ENCODE assay signal across 8 mouse cellular contexts in the genomic region with DNA sequence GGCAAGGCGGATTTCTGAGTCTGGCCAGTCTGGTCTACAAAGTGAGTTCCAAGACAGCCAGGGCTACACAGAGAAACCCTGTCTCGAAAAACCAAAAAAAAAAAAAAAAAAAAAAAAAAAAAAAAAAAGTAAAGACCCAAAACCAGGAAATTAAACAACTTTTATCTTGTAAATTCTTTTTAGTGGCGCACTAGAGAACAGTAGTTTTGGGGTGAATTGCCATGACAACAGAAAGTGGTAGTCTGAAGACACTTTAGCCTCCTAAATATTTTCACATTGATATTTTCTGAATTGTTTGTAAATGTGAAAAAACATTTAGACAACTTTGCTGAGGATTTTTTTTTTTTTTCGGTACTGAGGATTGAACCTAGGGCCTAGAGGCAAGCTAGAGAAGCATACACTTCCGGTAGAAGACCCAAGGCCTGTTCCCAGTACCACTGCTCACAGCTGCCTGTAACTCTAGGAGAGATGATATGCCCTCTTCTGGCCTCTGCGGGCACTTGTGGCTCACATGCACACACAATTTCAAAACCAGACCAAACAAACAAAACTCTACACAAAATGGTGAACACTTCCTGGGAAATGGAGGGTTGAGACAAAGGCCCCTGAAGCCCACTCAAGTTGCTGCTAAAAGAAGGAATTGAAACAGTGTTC. TPM values are rescaled to one million over a fixed set of nuclear protein-coding genes. Genes with fewer than 3 reads are reported as not detected.
DNase-seq lines count a peak whose midpoint lies in the region; ATAC-seq and TF ChIP-seq lines count a peak whose summit lies in the region.

No protein-coding gene starts in this region.

- 0 out of 2 replicates have a peak, but pooled peaks have one; percentile 7 for TF ChIP-seq CTCF in liver, postnatal 0 days (IDR thresholded peaks at IDR 0.05; ENCODE audit: low read depth)

- no peak for ATAC-seq in heart, embryonic 14.5 days (ENCODE audit: insufficient number of reproducible peaks, insufficient read depth, low FRiP score, low read depth)
- no peak for ATAC-seq in forebrain, embryonic 14.5 days
- no peak for ATAC-seq in liver, postnatal 0 days

- no peaks in the 10 kb centered on the region for H3K9me3 ChIP-seq in heart, embryonic 14.5 days (ENCODE audit: control insufficient read depth, low read length)
- no peaks in the 10 kb centered on the region for H3K9me3 ChIP-seq in forebrain, embryonic 14.5 days (replicated peaks; ENCODE audit: control insufficient read depth, low read length)
- no peaks in the 10 kb centered on the region for H3K9me3 ChIP-seq in liver, postnatal 0 days (ENCODE audit: low read length)

- H3K4me2 ChIP-seq in heart, embryonic 14.5 days (ENCODE audit: low read length): peak overlapping the region; percentile 64; the same call in 1 of the 2 replicates
- peak overlapping the region; percentile 62 for H3K4me2 ChIP-seq in forebrain, embryonic 14.5 days (ENCODE audit: low read length)
- H3K4me2 ChIP-seq in liver, postnatal 0 days (ENCODE audit: low read depth, low read length): no peak overlapping the region

- H3K4me3 ChIP-seq in heart, embryonic 14.5 days (ENCODE audit: control insufficient read depth in 1 of 2, insufficient read depth in 1 of 2, low read depth in 1 of 2, low read length in 2 of 2): no peak overlapping the region
- H3K4me3 ChIP-seq in forebrain, embryonic 14.5 days (ENCODE audit: low read depth, low read length): no peak overlapping the region
- no peak overlapping the region for H3K4me3 ChIP-seq in liver, postnatal 0 days (ENCODE audit: low read depth, low read length)

- intact Hi-C loops in heart, postnatal 36 days (cut with DNase I): no loop called here

- H3K27me3 ChIP-seq in heart, embryonic 14.5 days (ENCODE audit: control insufficient read depth, insufficient read depth, low read length): no peaks in the 10 kb centered on the region
- H3K27me3 ChIP-seq in forebrain, embryonic 14.5 days (replicated peaks; ENCODE audit: control insufficient read depth, insufficient read depth, low read length): no peaks in the 10 kb centered on the region
- H3K27me3 ChIP-seq in liver, postnatal 0 days (ENCODE audit: insufficient read depth, low read length): no peaks in the 10 kb centered on the region

- H3K9ac ChIP-seq in heart, embryonic 14.5 days (ENCODE audit: low read length): no peak overlapping the region
- H3K9ac ChIP-seq in forebrain, embryonic 14.5 days (ENCODE audit: low read length): no peak overlapping the region
- H3K9ac ChIP-seq in liver, postnatal 0 days (replicated peaks): no peak overlapping the region

- peaks cover 51% of the 10 kb centered on the region for H3K36me3 ChIP-seq in heart, embryonic 14.5 days (ENCODE audit: control insufficient read depth, insufficient read depth, low read length)
- H3K36me3 ChIP-seq in forebrain, embryonic 14.5 days (ENCODE audit: control insufficient read depth, insufficient read depth, low read length): peaks cover 19% of the 10 kb centered on the region
- H3K36me3 ChIP-seq in liver, postnatal 0 days (replicated peaks; ENCODE audit: insufficient read depth, low read length): peaks cover 41% of the 10 kb centered on the region

- peaks cover 13 to 26% of the 10 kb centered on the region in 2 experiments for H3K4me1 ChIP-seq in heart, embryonic 14.5 days (ENCODE audit: control insufficient read depth in 2 of 2, insufficient read depth in 2 of 2, low read length in 2 of 2)
- H3K4me1 ChIP-seq in forebrain, embryonic 14.5 days (ENCODE audit: control insufficient read depth, insufficient read depth, low read length): peaks cover 9% of the 10 kb centered on the region
- H3K4me1 ChIP-seq in liver, postnatal 0 days (ENCODE audit: insufficient read depth): peaks cover 17% of the 10 kb centered on the region

- TF ChIP-seq EP300 in liver, postnatal 0 days (IDR thresholded peaks at IDR 0.05; ENCODE audit: low read depth): no peak

- DNase-seq in heart, postnatal 36 days: no peak
- DNase-seq in ES-CJ7 (ENCODE audit: low read depth, low spot score): peak; percentile 67
- DNase-seq in forebrain, embryonic 14.5 days (ENCODE audit: low spot score): no peak
- no peak for DNase-seq in liver, postnatal 0 days
- no peak for DNase-seq in right cerebral cortex, postnatal 10 days (ENCODE audit: low spot score in 2 of 2)
- DNase-seq in frontal cortex, postnatal 25 days (ENCODE audit: low spot score in 2 of 2): no peak
- no peak for DNase-seq in adrenal gland, adult 8-10 months

- peak overlapping the region; percentile 76 to 77; a peak in 2 of 4 replicates for H3K27ac ChIP-seq in heart, embryonic 14.5 days (replicated peaks in 1 of 2; ENCODE audit: control insufficient read depth in 1 of 2, insufficient read depth in 1 of 2, low read depth in 2 of 2, low read length in 2 of 2)
- H3K27ac ChIP-seq in forebrain, embryonic 14.5 days (ENCODE audit: low read depth, low read length): peak overlapping the region; percentile 68
- 0 out of 2 replicates have a peak overlapping the region, but pooled peaks have one; percentile 99 for H3K27ac ChIP-seq in liver, postnatal 0 days (ENCODE audit: low read depth)

- 91% methylated on average over 6 of the region's 6 CpGs for WGBS in heart, embryonic 14.5 days
- WGBS in forebrain, embryonic 14.5 days: 81% methylated on average over 6 of the region's 6 CpGs
- WGBS in liver, postnatal 0 days (ENCODE audit: insufficient replicate concordance): 86% methylated on average over 6 of the region's 6 CpGs

RNA-seq across cellular contexts. Expression of a gene that starts 1.1 kb away (rescaled TPM):
- 56.7 and 58.3 TPM in 2 replicates for polyA plus RNA-seq in heart, embryonic 14.5 days (2014; fragmentation: Nextera tagmentation; extraction: Ambion mirVana)
- 10 to 100 TPM; 80.8 to 81.1 TPM for total RNA-seq in heart, postnatal 36 days (2021)
- polyA plus RNA-seq in forebrain, embryonic 14.5 days (2014; fragmentation: Nextera tagmentation; extraction: Ambion mirVana): 89.4 and 98.8 TPM in 2 replicates
- 23.0 and 26.2 TPM in 2 replicates for polyA plus RNA-seq in liver, postnatal 0 days (2015; fragmentation: Nextera tagmentation; extraction: Ambion mirVana)
- total RNA-seq in adrenal gland, adult 8-10 months (2022): 100 to 1,000 TPM; 126 to 149 (median 145) TPM

RNA-seq across cellular contexts. Expression of a gene that starts 6.8 kb away (rescaled TPM):
- 3.6 and 4.7 TPM in 2 replicates for polyA plus RNA-seq in heart, embryonic 14.5 days (2014; fragmentation: Nextera tagmentation; extraction: Ambion mirVana)
- total RNA-seq in heart, postnatal 36 days (2021): under 1 TPM; 0.46 to 0.50 TPM
- polyA plus RNA-seq in forebrain, embryonic 14.5 days (2014; fragmentation: Nextera tagmentation; extraction: Ambion mirVana): 0.27 and 0.83 TPM in 2 replicates
- polyA plus RNA-seq in liver, postnatal 0 days (2015; fragmentation: Nextera tagmentation; extraction: Ambion mirVana): 0.46 and 0.69 TPM in 2 replicates
- 1 to 10 TPM; 1.1 to 1.7 (median 1.3) TPM for total RNA-seq in adrenal gland, adult 8-10 months (2022)

RNA-seq across cellular contexts. Expression of a gene that starts 7.6 kb away (rescaled TPM):
- polyA plus RNA-seq in heart, embryonic 14.5 days (2014; fragmentation: Nextera tagmentation; extraction: Ambion mirVana): 89.2 and 90.3 TPM in 2 replicates
- total RNA-seq in heart, postnatal 36 days (2021): 10 to 100 TPM; 13.8 to 13.9 TPM
- 41.0 and 43.8 TPM in 2 replicates for polyA plus RNA-seq in forebrain, embryonic 14.5 days (2014; fragmentation: Nextera tagmentation; extraction: Ambion mirVana)
- polyA plus RNA-seq in liver, postnatal 0 days (2015; fragmentation: Nextera tagmentation; extraction: Ambion mirVana): 29.8 and 34.7 TPM in 2 replicates
- total RNA-seq in adrenal gland, adult 8-10 months (2022): 10 to 100 TPM; 13.4 to 26.6 (median 19.3) TPM

RNA-seq across cellular contexts. Expression of a gene that starts 23.3 kb away (rescaled TPM):
- 9.9 and 11.4 TPM in 2 replicates for polyA plus RNA-seq in heart, embryonic 14.5 days (2014; fragmentation: Nextera tagmentation; extraction: Ambion mirVana)
- total RNA-seq in heart, postnatal 36 days (2021): 10 to 100 TPM; 23.7 to 27.0 TPM
- polyA plus RNA-seq in forebrain, embryonic 14.5 days (2014; fragmentation: Nextera tagmentation; extraction: Ambion mirVana): 9.1 and 9.8 TPM in 2 replicates
- polyA plus RNA-seq in liver, postnatal 0 days (2015; fragmentation: Nextera tagmentation; extraction: Ambion mirVana): 27.7 and 27.9 TPM in 2 replicates
- total RNA-seq in adrenal gland, adult 8-10 months (2022): 10 to 100 TPM; 28.7 to 35.1 (median 31.4) TPM

RNA-seq across cellular contexts. Expression of a gene that starts 47.5 kb away (rescaled TPM):
- 5.4 and 7.1 TPM in 2 replicates for polyA plus RNA-seq in heart, embryonic 14.5 days (2014; fragmentation: Nextera tagmentation; extraction: Ambion mirVana)
- total RNA-seq in heart, postnatal 36 days (2021): 10 to 100 TPM; 11.5 to 12.8 TPM
- polyA plus RNA-seq in forebrain, embryonic 14.5 days (2014; fragmentation: Nextera tagmentation; extraction: Ambion mirVana): 3.8 and 4.5 TPM in 2 replicates
- 2.5 and 2.9 TPM in 2 replicates for polyA plus RNA-seq in liver, postnatal 0 days (2015; fragmentation: Nextera tagmentation; extraction: Ambion mirVana)
- total RNA-seq in adrenal gland, adult 8-10 months (2022): 10 to 100 TPM; 16.5 to 41.1 (median 28.6) TPM
